Mouse (Mus musculus): Measurements from ENCODE around the gene Ubox5. TPM values are rescaled to one million over a fixed set of nuclear protein-coding genes. Genes with fewer than 3 reads are reported as not detected.

Ubox5 gene
- polyA plus RNA-seq, 1 experiment from 2014 or later: 4.5 TPM

GRCm38 (mm10) chr2:130564063-130564462, 65.8 kb downstream of the Ubox5 start:
- under 1% methylated on average over 23 of the region's 23 CpGs for WGBS
- H3K27ac ChIP-seq (ENCODE audit: low read depth, low read length): no peak overlapping the region; the same call in 1 of the 2 replicates
- peak overlapping the region; percentile 92 for H3K4me2 ChIP-seq (replicated peaks; ENCODE audit: low read depth)
- 0 out of 2 replicates have a peak, but pooled peaks cover 5% of the 10 kb centered on the region for H3K4me1 ChIP-seq (replicated peaks; ENCODE audit: control insufficient read depth, insufficient read depth, low read length)
- no peaks in the 10 kb centered on the region for H3K27me3 ChIP-seq (replicated peaks; ENCODE audit: control insufficient read depth, insufficient read depth, low read length)
- peak overlapping the region; percentile 75 for H3K9ac ChIP-seq (ENCODE audit: low read depth, low read length)
- no peak for TF ChIP-seq CTCF (IDR thresholded peaks at IDR 0.05; ENCODE audit: low read depth)
- no peak; the same call in 1 of the 2 replicates for ATAC-seq
- peaks cover 9% of the 10 kb centered on the region for H3K36me3 ChIP-seq (ENCODE audit: control insufficient read depth, insufficient read depth)
- no peaks in the 10 kb centered on the region for H3K9me3 ChIP-seq (ENCODE audit: control insufficient read depth)
- H3K4me3 ChIP-seq (ENCODE audit: low read depth, low read length): peak overlapping the region; percentile 82

GRCm38 (mm10) chr2:130563212-130564055, 66.4 kb downstream of the Ubox5 start, which contains the start of gene Mrps26:
Gene Mrps26, plus strand, starts transcription at chr2:130563742.
- H3K27me3 ChIP-seq (replicated peaks; ENCODE audit: control insufficient read depth, insufficient read depth, low read length): no peaks in the 10 kb centered on the region
- 0 out of 2 replicates have a peak, but pooled peaks cover 5% of the 10 kb centered on the region for H3K4me1 ChIP-seq (replicated peaks; ENCODE audit: control insufficient read depth, insufficient read depth, low read length)
- peak within 1 kb of the TSS; percentile 82 for H3K4me3 ChIP-seq (ENCODE audit: low read depth, low read length)
- peak; percentile 97 for ATAC-seq
- H3K4me2 ChIP-seq (replicated peaks; ENCODE audit: low read depth): peak within 1 kb of the TSS; percentile 92
- H3K9me3 ChIP-seq (ENCODE audit: control insufficient read depth): no peaks in the 10 kb centered on the region
- peak within 1 kb of the TSS; percentile 77 for H3K27ac ChIP-seq (ENCODE audit: low read depth, low read length)
- WGBS: under 1% methylated on average over 61 of the region's 61 CpGs
- peak within 1 kb of the TSS; percentile 75 for H3K9ac ChIP-seq (ENCODE audit: low read depth, low read length)
- H3K36me3 ChIP-seq (ENCODE audit: control insufficient read depth, insufficient read depth): peaks cover 9% of the 10 kb centered on the region
- peak; percentile 64 for TF ChIP-seq CTCF (IDR thresholded peaks at IDR 0.05; ENCODE audit: low read depth)

- Histone ChIP-seq H3K4me3 (ENCODE audit: low read depth, low read length) (no peak overlapping the region), H3K4me2 (replicated peaks; ENCODE audit: low read depth) (no peak overlapping the region), H3K36me3 (ENCODE audit: control insufficient read depth, insufficient read depth) (peaks cover 20% of the 10 kb centered on the region), H3K4me1 (replicated peaks; ENCODE audit: control insufficient read depth, insufficient read depth, low read length) (0 out of 2 replicates have a peak, but pooled peaks cover 3% of the 10 kb centered on the region), H3K9ac (ENCODE audit: low read depth, low read length) (no peak overlapping the region), H3K27me3 (replicated peaks; ENCODE audit: control insufficient read depth, insufficient read depth, low read length) (no peaks in the 10 kb centered on the region), H3K27ac (ENCODE audit: low read depth, low read length) (no peak overlapping the region), H3K9me3 (ENCODE audit: control insufficient read depth) (no peaks in the 10 kb centered on the region)
- peak; percentile 52; the same call in 1 of the 2 replicates for TF ChIP-seq CTCF (IDR thresholded peaks at IDR 0.05; ENCODE audit: low read depth)
- no peak for ATAC-seq
- WGBS: 81% methylated on average over 2 of the region's 2 CpGs
These were observed 71.8 kb downstream of the Ubox5 start for GRCm38 (mm10) chr2:130558015-130558414.

- Histone ChIP-seq H3K27me3 (replicated peaks; ENCODE audit: control insufficient read depth, insufficient read depth, low read length) (no peaks in the 10 kb centered on the region), H3K36me3 (ENCODE audit: control insufficient read depth, insufficient read depth) (peaks cover 25% of the 10 kb centered on the region), H3K9ac (ENCODE audit: low read depth, low read length) (no peak overlapping the region), H3K4me2 (replicated peaks; ENCODE audit: low read depth) (no peak overlapping the region), H3K9me3 (ENCODE audit: control insufficient read depth) (no peaks in the 10 kb centered on the region), H3K4me3 (ENCODE audit: low read depth, low read length) (no peak overlapping the region), H3K4me1 (replicated peaks; ENCODE audit: control insufficient read depth, insufficient read depth, low read length) (no peaks in the 10 kb centered on the region), H3K27ac (ENCODE audit: low read depth, low read length) (no peak overlapping the region)
- TF ChIP-seq CTCF (IDR thresholded peaks at IDR 0.05; ENCODE audit: low read depth): no peak
- ATAC-seq: no peak
- 94% methylated on average over 2 of the region's 2 CpGs for WGBS
These were observed 72.4 kb downstream of the Ubox5 start for GRCm38 (mm10) chr2:130557462-130557861.

- H3K4me3 ChIP-seq (ENCODE audit: low read depth, low read length): no peak overlapping the region
- no peaks in the 10 kb centered on the region for H3K27me3 ChIP-seq (replicated peaks; ENCODE audit: control insufficient read depth, insufficient read depth, low read length)
- no peak overlapping the region for H3K4me2 ChIP-seq (replicated peaks; ENCODE audit: low read depth)
- 50% methylated on average over 1 of the region's 1 CpGs for WGBS
- no peak for ATAC-seq
- H3K4me1 ChIP-seq (replicated peaks; ENCODE audit: control insufficient read depth, insufficient read depth, low read length): no peaks in the 10 kb centered on the region
- no peaks in the 10 kb centered on the region for H3K9me3 ChIP-seq (ENCODE audit: control insufficient read depth)
- no peak for TF ChIP-seq CTCF (IDR thresholded peaks at IDR 0.05; ENCODE audit: low read depth)
- no peak overlapping the region for H3K9ac ChIP-seq (ENCODE audit: low read depth, low read length)
- no peak overlapping the region for H3K27ac ChIP-seq (ENCODE audit: low read depth, low read length)
- H3K36me3 ChIP-seq (ENCODE audit: control insufficient read depth, insufficient read depth): peaks cover 35% of the 10 kb centered on the region
These were observed 73.5 kb downstream of the Ubox5 start for GRCm38 (mm10) chr2:130556292-130556691.

- Histone ChIP-seq H3K4me3 (ENCODE audit: low read depth, low read length) (no peak overlapping the region), H3K27ac (ENCODE audit: low read depth, low read length) (no peak overlapping the region)
These were observed 75.0 kb downstream of the Ubox5 start for GRCm38 (mm10) chr2:130554841-130555240.

More at GRCm38 (mm10) chr2:130554841-130555240, 75.0 kb downstream of the Ubox5 start:
- Histone ChIP-seq H3K4me1 (replicated peaks; ENCODE audit: control insufficient read depth, insufficient read depth, low read length) (no peaks in the 10 kb centered on the region), H3K36me3 (ENCODE audit: control insufficient read depth, insufficient read depth) (peaks cover 44% of the 10 kb centered on the region), H3K9me3 (ENCODE audit: control insufficient read depth) (no peaks in the 10 kb centered on the region), H3K4me2 (replicated peaks; ENCODE audit: low read depth) (no peak overlapping the region), H3K9ac (ENCODE audit: low read depth, low read length) (no peak overlapping the region), H3K27me3 (replicated peaks; ENCODE audit: control insufficient read depth, insufficient read depth, low read length) (no peaks in the 10 kb centered on the region)
- ATAC-seq: no peak
- 89% methylated on average over 7 of the region's 7 CpGs for WGBS
- no peak for TF ChIP-seq CTCF (IDR thresholded peaks at IDR 0.05; ENCODE audit: low read depth)

Measured in intestine, postnatal 0 days (tissue).